Mouse (Mus musculus): ENCODE results near the gene Gm49359. TPM values are rescaled to one million over a fixed set of nuclear protein-coding genes. Genes with fewer than 3 reads are reported as not detected.
"Not testable (repeated sequence)": the region's sequence is repeated elsewhere in the genome, so short reads cannot be mapped to it uniquely, and the experiment has no call there.

Gene Gm49359
- 2.5 and 2.6 TPM in 2 replicates for polyA plus RNA-seq (2015; fragmentation: Nextera tagmentation; extraction: Ambion mirVana)

GRCm38 (mm10) chr13:62466424-62467334 is at the start of gene Gm49359:
Gene Gm49359 (minus strand): TSS chr13:62466832.
- H3K4me1 ChIP-seq (ENCODE audit: control insufficient read depth, low read depth, low read length); H3K27me3 ChIP-seq (ENCODE audit: control insufficient read depth, insufficient read depth, low read depth, low read length); H3K9me3 ChIP-seq (replicated peaks; ENCODE audit: control insufficient read depth, low read length); H3K36me3 ChIP-seq (ENCODE audit: control insufficient read depth, insufficient read depth): not testable (repeated sequence)
- peak within 1 kb of the TSS; percentile 76 for H3K4me3 ChIP-seq (ENCODE audit: low read depth, low read length)
- peak within 1 kb of the TSS; percentile 59; the same call in 1 of the 2 replicates for H3K27ac ChIP-seq (ENCODE audit: low read length)
- peak within 1 kb of the TSS; percentile 57 for H3K4me2 ChIP-seq (ENCODE audit: low read depth, low read length)
- ATAC-seq (ENCODE audit: low read depth): peak; percentile 99
- H3K9ac ChIP-seq (ENCODE audit: low read depth, low read length): peak within 1 kb of the TSS; percentile 68
- WGBS (ENCODE audit: insufficient replicate concordance): 1% methylated on average over 27 of the region's 28 CpGs

GRCm38 (mm10) chr13:62510641-62511420 is 44.2 kb upstream of the Gm49359 start:
- not testable (repeated sequence) for H3K9me3 ChIP-seq (replicated peaks; ENCODE audit: control insufficient read depth, low read length); H3K4me1 ChIP-seq (ENCODE audit: control insufficient read depth, low read depth, low read length); ATAC-seq (ENCODE audit: low read depth); H3K36me3 ChIP-seq (ENCODE audit: control insufficient read depth, insufficient read depth); H3K9ac ChIP-seq (ENCODE audit: low read depth, low read length); H3K27ac ChIP-seq (ENCODE audit: low read length); H3K27me3 ChIP-seq (ENCODE audit: control insufficient read depth, insufficient read depth, low read depth, low read length); H3K4me2 ChIP-seq (ENCODE audit: low read depth, low read length); H3K4me3 ChIP-seq (ENCODE audit: low read depth, low read length)
- 69% methylated on average over 1 of the region's 1 CpGs for WGBS (ENCODE audit: insufficient replicate concordance)

DNA sequence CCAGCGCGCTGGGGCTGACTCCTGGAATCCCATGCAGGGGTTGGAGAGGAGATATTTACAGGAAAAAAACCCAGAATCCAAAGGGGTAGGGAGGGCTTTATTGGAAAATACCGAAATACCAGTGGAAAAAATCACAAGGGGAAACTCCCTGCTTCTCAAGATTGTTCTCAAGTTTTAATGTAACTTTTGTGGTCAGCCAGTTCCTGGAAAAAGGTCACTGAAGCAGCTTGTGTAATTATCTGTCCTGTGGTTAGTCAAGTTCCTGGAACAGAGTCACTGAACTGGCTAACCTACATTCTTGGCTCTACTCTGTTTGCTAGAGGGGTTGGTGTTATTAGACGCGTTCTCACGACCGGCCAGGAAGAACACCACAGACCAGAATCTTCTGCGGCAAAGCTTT is 6.0 kb upstream of the Gm49359 start:
- not testable (repeated sequence) for H3K27me3 ChIP-seq (ENCODE audit: control insufficient read depth, insufficient read depth, low read depth, low read length); H3K4me2 ChIP-seq (ENCODE audit: low read depth, low read length); H3K9ac ChIP-seq (ENCODE audit: low read depth, low read length); H3K9me3 ChIP-seq (replicated peaks; ENCODE audit: control insufficient read depth, low read length); H3K27ac ChIP-seq (ENCODE audit: low read length); H3K4me3 ChIP-seq (ENCODE audit: low read depth, low read length); ATAC-seq (ENCODE audit: low read depth); H3K36me3 ChIP-seq (ENCODE audit: control insufficient read depth, insufficient read depth); H3K4me1 ChIP-seq (ENCODE audit: control insufficient read depth, low read depth, low read length)
- 78% methylated on average over 8 of the region's 8 CpGs for WGBS (ENCODE audit: insufficient replicate concordance)

GRCm38 (mm10) chr13:62469947-62470346 is 3.3 kb upstream of the Gm49359 start:
- not testable (repeated sequence) for H3K27me3 ChIP-seq (ENCODE audit: control insufficient read depth, insufficient read depth, low read depth, low read length); H3K27ac ChIP-seq (ENCODE audit: low read length); H3K9ac ChIP-seq (ENCODE audit: low read depth, low read length); H3K4me2 ChIP-seq (ENCODE audit: low read depth, low read length); H3K4me3 ChIP-seq (ENCODE audit: low read depth, low read length); H3K4me1 ChIP-seq (ENCODE audit: control insufficient read depth, low read depth, low read length); H3K36me3 ChIP-seq (ENCODE audit: control insufficient read depth, insufficient read depth); ATAC-seq (ENCODE audit: low read depth); H3K9me3 ChIP-seq (replicated peaks; ENCODE audit: control insufficient read depth, low read length)

Small RNA genes within 50 kb of the gene (microRNA-seq; reads per million reads assigned to microRNA genes)
- gene Gm22256: 0.98 reads per million

Other genes starting within 250 kb of the Gm49359 start
- 2.2 and 2.5 TPM in 2 replicates for gene Gm3604, start 83.7 kb downstream of the Gm49359 start, polyA plus RNA-seq (2015; fragmentation: Nextera tagmentation; extraction: Ambion mirVana)
- not detected in 2 replicates for gene Zfp935, start 91.7 kb upstream of the Gm49359 start, polyA plus RNA-seq (2015; fragmentation: Nextera tagmentation; extraction: Ambion mirVana)
- 4.5 and 5.1 TPM in 2 replicates for gene Zfp934, start 104.4 kb upstream of the Gm49359 start, polyA plus RNA-seq (2015; fragmentation: Nextera tagmentation; extraction: Ambion mirVana)
- gene 6720489N17Rik, start 157.3 kb upstream of the Gm49359 start, polyA plus RNA-seq (2015; fragmentation: Nextera tagmentation; extraction: Ambion mirVana): 1.5 and 1.8 TPM in 2 replicates